Mouse (Mus musculus) neural tube, embryonic 13.5 days (tissue): ENCODE measurements at regions not wholly inside any gene's neighbourhood (a gene's known extent, or its start where the extent isn't known, plus 50 kb on each side); places are given as distances from the start of the nearest gene placed in this dataset.

Experiments
- ATAC-seq: fragments of 200-750 bp; cut with Nextera tagmentation; 2 replicates; pipeline ENCODE4 v1.8.0; 2017; ENCODE audit warnings: low read depth, mild to moderate bottlenecking, moderate TSS enrichment, moderate library complexity
- H3K27ac ChIP-seq: fragments of 300-500 bp; sonication (generic); replicated peaks from 2 replicates; pipeline ENCODE4 v1.5.1; 2015; ENCODE audit warnings: moderate library complexity, mild to moderate bottlenecking, inconsistent platforms
- H3K27me3 ChIP-seq: fragments of 300-500 bp; sonication (generic); 2 replicates; pipeline ENCODE4 v1.6.1; 2015; ENCODE audit warnings: mild to moderate bottlenecking, inconsistent platforms
- H3K36me3 ChIP-seq: fragments of 300-500 bp; sonication (generic); 2 replicates; pipeline ENCODE4 v1.6.1; 2015; ENCODE audit warnings: mild to moderate bottlenecking, inconsistent platforms
- H3K4me1 ChIP-seq: fragments of 300-500 bp; sonication (generic); replicated peaks from 2 replicates; pipeline ENCODE4 v1.6.1; 2015; ENCODE audit warnings: inconsistent platforms
- H3K4me2 ChIP-seq: fragments of 300-500 bp; sonication (generic); 2 replicates; pipeline ENCODE4 v1.6.1; 2015; ENCODE audit warnings: inconsistent platforms, mild to moderate bottlenecking, moderate library complexity
- H3K4me3 ChIP-seq: fragments of 300-500 bp; sonication (generic); 2 replicates; pipeline ENCODE4 v1.5.1; 2015; ENCODE audit warnings: mild to moderate bottlenecking, inconsistent platforms
- H3K9ac ChIP-seq: fragments of 300-500 bp; sonication (generic); 2 replicates; pipeline ENCODE4 v1.6.1; 2015; ENCODE audit warnings: moderate library complexity, mild to moderate bottlenecking, inconsistent platforms
- H3K9me3 ChIP-seq: fragments of 300-500 bp; sonication (generic); 2 replicates; pipeline ENCODE4 v1.6.1; 2016; ENCODE audit warnings: inconsistent platforms
- WGBS: fragments of 180-500 bp; shearing (Covaris S2); methylation state at CpG from one replicate; pipeline ENCODE4 v1.1.7; 2015; 5-methylcytosine and 5-hydroxymethylcytosine counted together

- no peak for ATAC-seq
- Histone ChIP-seq H3K4me2 (no peak overlapping the region), H3K4me1 (no peaks in the 10 kb centered on the region), H3K27me3 (no peaks in the 10 kb centered on the region), H3K36me3 (no peaks in the 10 kb centered on the region), H3K4me3 (no peak overlapping the region), H3K9me3 (no peaks in the 10 kb centered on the region), H3K9ac (no peak overlapping the region), H3K27ac (no peak overlapping the region)
Observed at GRCm38 (mm10) chr2:108783457-108783856, 497.1 kb upstream of the Kif18a start.

- ATAC-seq, result no peak
- H3K27ac ChIP-seq, result no peak overlapping the region
- no peaks in the 10 kb centered on the region for H3K9me3 ChIP-seq
- no peak overlapping the region for H3K4me2 ChIP-seq
- no peaks in the 10 kb centered on the region for H3K36me3 ChIP-seq
- H3K9ac ChIP-seq, result no peak overlapping the region
- no peaks in the 10 kb centered on the region for H3K27me3 ChIP-seq
- no peaks in the 10 kb centered on the region for H3K4me1 ChIP-seq
- no peak overlapping the region for H3K4me3 ChIP-seq
- 84% methylated on average over 19 of the region's 19 CpGs for WGBS
Observed at GRCm38 (mm10) chr2:108785161-108785957, 495.2 kb upstream of the Kif18a start.

GRCm38 (mm10) chr2:108789166-108789565, 491.4 kb upstream of the Kif18a start:
- Histone ChIP-seq H3K4me1 (no peaks in the 10 kb centered on the region), H3K4me3 (no peak overlapping the region), H3K27ac (no peak overlapping the region), H3K9ac (no peak overlapping the region), H3K9me3 (no peaks in the 10 kb centered on the region), H3K36me3 (no peaks in the 10 kb centered on the region), H3K4me2 (no peak overlapping the region), H3K27me3 (no peaks in the 10 kb centered on the region)
- ATAC-seq, result no peak
- 92% methylated on average over 7 of the region's 7 CpGs for WGBS

DNA sequence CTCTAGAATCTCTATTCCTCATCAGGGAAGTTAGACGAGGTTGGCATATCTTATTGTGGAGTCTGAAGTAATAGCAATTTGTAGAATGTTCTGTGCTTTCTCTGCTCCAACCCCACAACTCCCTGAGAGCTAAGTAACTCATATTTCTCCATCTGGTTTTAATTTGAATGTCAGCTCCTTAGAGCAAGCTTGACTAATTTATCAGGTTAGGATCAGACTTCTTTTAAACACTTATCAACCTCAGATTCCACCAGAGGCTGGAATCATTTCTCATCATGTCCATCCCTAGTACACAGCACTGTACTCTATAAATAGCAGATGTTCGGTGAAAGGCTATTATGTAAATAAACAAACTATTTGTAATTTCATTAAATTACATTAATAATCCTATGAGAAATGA, 485.4 kb upstream of the Kif18a start:
- Histone ChIP-seq H3K36me3 (no peaks in the 10 kb centered on the region), H3K9me3 (no peaks in the 10 kb centered on the region), H3K27me3 (no peaks in the 10 kb centered on the region), H3K4me2 (no peak overlapping the region), H3K27ac (no peak overlapping the region), H3K9ac (no peak overlapping the region), H3K4me3 (no peak overlapping the region), H3K4me1 (no peaks in the 10 kb centered on the region)
- ATAC-seq, result no peak
- 83% methylated on average over 2 of the region's 2 CpGs for WGBS

- Histone ChIP-seq H3K9ac (no peak overlapping the region), H3K4me3 (no peak overlapping the region), H3K27me3 (no peaks in the 10 kb centered on the region), H3K36me3 (no peaks in the 10 kb centered on the region), H3K27ac (no peak overlapping the region), H3K4me1 (no peaks in the 10 kb centered on the region), H3K4me2 (no peak overlapping the region), H3K9me3 (no peaks in the 10 kb centered on the region)
- no peak for ATAC-seq
- 90% methylated on average over 2 of the region's 2 CpGs for WGBS
Observed at GRCm38 (mm10) chr2:108796816-108797581, 483.5 kb upstream of the Kif18a start.

DNA sequence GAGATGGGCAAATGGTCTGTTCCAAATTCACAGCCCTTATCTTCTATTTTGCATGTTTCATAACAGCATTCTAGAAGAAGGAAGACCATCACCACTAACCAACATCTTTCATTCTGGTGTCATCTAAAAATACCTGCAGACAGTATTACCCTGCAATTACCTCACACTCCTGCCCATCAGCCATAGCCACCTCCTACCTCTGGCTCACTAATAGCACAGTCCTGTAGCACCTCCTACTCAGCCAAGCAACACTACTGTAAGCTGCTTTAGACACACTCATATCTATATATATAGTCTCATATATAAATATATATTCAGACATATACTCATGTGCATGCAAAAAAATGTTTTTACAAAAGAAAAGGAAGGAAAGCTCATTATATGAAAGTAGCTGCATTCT, 468.2 kb upstream of the Kif18a start:
- Histone ChIP-seq H3K4me1 (no peaks in the 10 kb centered on the region), H3K4me2 (no peak overlapping the region), H3K9me3 (no peaks in the 10 kb centered on the region), H3K27ac (no peak overlapping the region), H3K4me3 (no peak overlapping the region), H3K9ac (no peak overlapping the region), H3K27me3 (no peaks in the 10 kb centered on the region), H3K36me3 (no peaks in the 10 kb centered on the region)
- ATAC-seq, result no peak

DNA sequence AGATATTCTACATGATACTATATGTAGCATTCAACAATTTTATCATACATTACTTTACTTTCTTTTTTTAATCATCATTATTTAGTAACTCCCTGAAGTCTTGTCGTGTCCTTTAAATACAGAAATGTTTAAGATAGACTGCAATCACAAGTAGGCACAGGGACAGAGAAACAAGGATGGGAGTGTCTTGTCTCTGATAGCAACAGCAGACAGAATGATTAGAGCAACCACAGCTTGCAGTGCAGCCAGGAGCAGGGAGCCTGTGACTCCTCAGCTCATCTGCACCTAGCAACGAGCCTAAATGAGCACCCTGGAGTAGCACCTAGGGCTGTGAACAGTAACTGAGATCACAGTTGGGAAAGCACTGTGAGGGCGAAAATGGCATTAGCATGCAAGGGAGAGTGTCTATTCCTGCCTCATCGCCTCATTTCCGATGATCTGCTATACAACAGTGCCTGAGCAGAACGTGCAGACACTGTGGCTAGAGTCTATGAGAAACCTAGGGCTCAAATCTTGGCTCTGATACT, 467.4 kb upstream of the Kif18a start:
- ATAC-seq, result no peak
- H3K27me3 ChIP-seq, result no peaks in the 10 kb centered on the region
- H3K9me3 ChIP-seq, result no peaks in the 10 kb centered on the region
- no peak overlapping the region for H3K4me2 ChIP-seq
- no peaks in the 10 kb centered on the region for H3K4me1 ChIP-seq
- H3K4me3 ChIP-seq, result no peak overlapping the region
- 70% methylated on average over 6 of the region's 6 CpGs for WGBS
- no peaks in the 10 kb centered on the region for H3K36me3 ChIP-seq
- no peak overlapping the region for H3K9ac ChIP-seq
- H3K27ac ChIP-seq, result no peak overlapping the region

DNA sequence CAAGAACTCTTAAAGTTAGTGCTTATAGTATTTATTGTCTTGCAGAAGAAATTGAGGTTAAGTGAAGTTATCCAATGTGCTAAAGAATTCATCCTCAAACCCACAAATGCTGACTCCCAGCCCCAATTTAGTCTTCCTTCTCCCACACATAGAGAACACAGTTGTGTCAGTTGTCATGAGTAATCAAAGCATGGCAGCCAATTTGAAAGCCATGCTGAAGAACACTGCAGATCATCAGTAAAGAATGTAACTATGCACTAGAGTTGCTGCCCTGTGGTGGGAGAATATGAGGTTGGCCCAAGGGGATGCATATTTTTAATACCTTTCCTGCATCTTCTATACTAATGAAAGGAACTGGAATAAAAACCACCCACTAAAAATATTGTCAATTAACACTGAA, 464.0 kb upstream of the Kif18a start:
- ATAC-seq, result no peak
- Histone ChIP-seq H3K27me3 (no peaks in the 10 kb centered on the region), H3K4me1 (no peaks in the 10 kb centered on the region), H3K9ac (no peak overlapping the region), H3K4me3 (no peak overlapping the region), H3K27ac (no peak overlapping the region), H3K4me2 (no peak overlapping the region), H3K9me3 (no peaks in the 10 kb centered on the region), H3K36me3 (no peaks in the 10 kb centered on the region)

- no peaks in the 10 kb centered on the region for H3K27me3 ChIP-seq
- no peak for ATAC-seq
- no peak overlapping the region for H3K9ac ChIP-seq
- peaks cover 16% of the 10 kb centered on the region for H3K4me1 ChIP-seq
- no peak overlapping the region for H3K4me2 ChIP-seq
- no peaks in the 10 kb centered on the region for H3K36me3 ChIP-seq
- no peaks in the 10 kb centered on the region for H3K9me3 ChIP-seq
- H3K4me3 ChIP-seq, result no peak overlapping the region
- H3K27ac ChIP-seq, result no peak overlapping the region
Observed at GRCm38 (mm10) chr2:108824025-108824424, 456.5 kb upstream of the Kif18a start.

DNA sequence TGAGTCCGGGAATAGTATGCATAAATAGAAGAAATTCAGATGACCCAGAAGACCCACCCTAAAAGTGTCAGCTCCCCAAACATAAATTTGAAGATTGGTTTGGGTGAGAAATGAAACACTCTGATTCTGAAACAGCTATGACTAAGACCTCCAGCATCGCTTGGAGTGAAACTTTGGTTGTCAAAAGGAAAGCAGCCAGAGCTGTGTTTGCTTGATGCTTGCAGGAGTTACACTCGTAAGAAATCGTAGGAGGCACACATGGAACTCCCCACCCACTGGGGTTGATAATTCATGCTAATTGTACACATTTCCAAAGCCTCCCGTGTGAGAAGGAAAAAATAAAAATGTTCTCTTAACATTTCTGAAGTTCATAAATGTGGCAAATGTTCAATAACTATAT, 454.6 kb upstream of the Kif18a start:
- H3K4me1 ChIP-seq, result peaks cover 16% of the 10 kb centered on the region
- no peaks in the 10 kb centered on the region for H3K9me3 ChIP-seq
- no peaks in the 10 kb centered on the region for H3K36me3 ChIP-seq
- H3K4me2 ChIP-seq, result no peak overlapping the region
- no peak for ATAC-seq
- no peak overlapping the region for H3K27ac ChIP-seq
- H3K4me3 ChIP-seq, result no peak overlapping the region
- no peak overlapping the region for H3K9ac ChIP-seq
- 62% methylated on average over 5 of the region's 5 CpGs for WGBS
- H3K27me3 ChIP-seq, result no peaks in the 10 kb centered on the region

DNA sequence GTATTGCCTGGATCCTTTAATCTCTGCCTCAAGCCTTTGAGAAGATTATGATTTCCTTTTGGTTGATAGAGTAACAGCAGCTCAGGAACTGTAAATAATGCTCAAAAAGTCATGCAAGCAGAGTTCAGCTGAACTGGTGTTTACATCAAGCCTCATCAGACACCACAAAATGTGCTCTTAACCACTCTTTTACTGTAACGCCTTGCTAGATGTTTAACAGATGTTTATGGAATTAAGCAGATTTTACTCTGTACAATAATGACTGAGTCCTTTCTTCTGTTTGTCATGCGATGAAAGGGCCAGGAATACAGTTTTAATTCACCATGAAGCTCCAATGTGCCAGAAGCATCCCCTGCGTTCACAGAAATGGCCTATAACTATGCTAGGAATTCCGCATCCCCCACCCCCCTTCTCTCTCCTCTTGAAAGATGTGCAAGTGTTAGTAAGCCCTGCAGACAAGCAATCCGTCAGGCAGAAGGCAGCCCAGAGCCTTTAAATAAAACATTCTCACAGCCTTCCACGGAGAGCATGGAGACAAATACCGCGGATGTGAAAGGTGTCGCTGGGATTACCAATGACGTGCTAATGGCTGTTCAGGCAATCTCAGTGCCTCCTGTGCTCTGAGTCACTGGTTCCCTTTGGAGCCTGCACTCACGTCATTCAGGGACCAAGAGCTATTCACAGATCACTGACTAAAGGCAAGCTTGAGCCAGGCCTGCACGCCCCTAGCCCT, 453.3 kb upstream of the Kif18a start:
- Histone ChIP-seq H3K27ac (peak overlapping the region; percentile 64), H3K4me3 (peak overlapping the region; percentile 12; the same call in 1 of the 2 replicates), H3K9me3 (no peaks in the 10 kb centered on the region), H3K4me1 (peaks cover 16% of the 10 kb centered on the region), H3K4me2 (peak overlapping the region; percentile 51), H3K9ac (peak overlapping the region; percentile 63), H3K36me3 (no peaks in the 10 kb centered on the region), H3K27me3 (no peaks in the 10 kb centered on the region)
- WGBS, result 2% methylated on average over 12 of the region's 12 CpGs
- peak; percentile 96 for ATAC-seq
